Mouse (Mus musculus): Measurements from ENCODE around the gene Ikzf4.

Gene Ikzf4

GRCm38 (mm10) chr10:128645111-128646011, at the start of gene Ikzf4:
TSS of gene Ikzf4 (minus strand) at chr10:128645991.
- DNase-seq: peak; percentile 68

DNA sequence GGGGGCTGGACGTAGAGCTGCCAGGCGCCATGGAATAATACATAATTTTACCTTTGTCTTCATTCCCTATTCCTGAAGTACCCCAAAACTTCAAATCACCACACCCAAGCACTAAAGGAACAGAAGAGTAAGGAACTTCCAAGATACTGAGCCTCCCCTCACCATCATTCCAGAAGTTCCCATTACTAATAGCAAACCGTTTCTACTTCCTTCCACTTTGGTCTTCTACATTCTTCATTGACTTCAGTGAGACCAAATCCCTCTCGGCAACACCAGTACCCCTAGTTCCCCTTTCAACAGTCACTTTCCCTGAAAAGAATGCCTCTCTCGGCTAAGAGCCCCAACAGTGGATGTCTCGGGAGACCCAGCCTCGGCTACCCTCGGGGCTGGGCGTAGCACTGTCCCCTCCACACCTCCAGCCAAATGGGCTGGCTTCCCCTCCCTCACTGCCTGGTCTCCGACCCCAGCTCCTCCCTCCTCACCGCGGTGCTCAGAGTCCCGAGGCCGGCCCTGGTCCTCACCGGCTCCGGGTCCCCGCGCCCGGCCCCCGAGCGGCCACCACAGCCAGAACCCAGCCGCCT, 49.7 kb upstream of the Ikzf4 start:
- no peak for DNase-seq

DNA sequence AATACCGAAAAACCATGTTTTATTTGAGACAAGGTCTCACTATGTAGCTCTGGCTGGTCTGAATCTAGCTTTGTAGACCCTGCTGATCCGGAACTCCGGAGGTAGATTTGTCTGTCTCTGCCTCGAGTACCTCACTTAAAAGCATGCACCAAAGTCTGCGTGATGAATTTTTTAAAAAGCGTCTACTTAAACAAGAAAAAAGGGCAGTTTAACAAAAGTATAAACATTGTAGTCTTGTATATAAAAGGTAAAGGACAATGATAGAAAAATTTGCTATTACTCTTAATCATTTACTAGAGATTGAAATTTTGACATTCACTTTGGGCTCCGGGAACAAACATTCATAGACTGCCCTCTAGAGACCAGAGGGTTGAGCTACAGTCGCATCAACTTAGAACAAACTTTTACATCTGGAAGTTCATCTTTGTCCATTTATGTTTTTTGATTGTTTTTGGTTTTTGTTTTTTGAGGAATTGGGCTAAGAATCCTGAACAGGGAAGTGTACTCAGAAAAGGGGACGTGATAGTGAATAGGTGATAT, 28.7 kb upstream of the Ikzf4 start:
- peak; percentile 30 for DNase-seq

GRCm38 (mm10) chr10:128673763-128674468, 28.1 kb upstream of the Ikzf4 start, which contains the start of gene Suox:
TSS of gene Suox (minus strand) at chr10:128674073.
- peak; percentile 91 for DNase-seq

DNA sequence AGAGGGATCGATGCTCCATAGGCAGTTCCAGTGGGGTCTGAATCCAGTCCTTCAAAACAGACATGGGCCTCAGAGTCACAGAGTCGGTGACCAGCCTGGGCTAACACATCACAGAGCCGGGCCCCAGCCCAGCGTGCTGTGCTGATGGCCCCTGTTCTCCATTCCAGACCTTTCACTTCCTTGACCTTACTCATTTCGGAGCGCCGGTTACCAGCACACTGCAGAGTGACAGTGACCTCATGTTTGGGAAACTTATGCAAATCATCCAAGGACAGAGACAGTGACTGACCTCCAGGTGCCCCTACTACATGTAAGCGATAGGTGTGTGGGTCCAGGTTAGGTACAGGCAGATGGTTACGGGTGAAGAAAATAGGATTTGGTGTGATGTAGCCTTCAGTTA, 25.4 kb upstream of the Ikzf4 start:
- no peak for DNase-seq

GRCm38 (mm10) chr10:128668790-128669672, 23.2 kb upstream of the Ikzf4 start:
- DNase-seq: peak; percentile 84

GRCm38 (mm10) chr10:128665806-128666205, 20.0 kb upstream of the Ikzf4 start:
- DNase-seq: no peak

- DNase-seq: no peak
These were observed 19.5 kb upstream of the Ikzf4 start for GRCm38 (mm10) chr10:128665307-128665706.

GRCm38 (mm10) chr10:128664808-128665207, 19.0 kb upstream of the Ikzf4 start:
- DNase-seq: no peak

DNA sequence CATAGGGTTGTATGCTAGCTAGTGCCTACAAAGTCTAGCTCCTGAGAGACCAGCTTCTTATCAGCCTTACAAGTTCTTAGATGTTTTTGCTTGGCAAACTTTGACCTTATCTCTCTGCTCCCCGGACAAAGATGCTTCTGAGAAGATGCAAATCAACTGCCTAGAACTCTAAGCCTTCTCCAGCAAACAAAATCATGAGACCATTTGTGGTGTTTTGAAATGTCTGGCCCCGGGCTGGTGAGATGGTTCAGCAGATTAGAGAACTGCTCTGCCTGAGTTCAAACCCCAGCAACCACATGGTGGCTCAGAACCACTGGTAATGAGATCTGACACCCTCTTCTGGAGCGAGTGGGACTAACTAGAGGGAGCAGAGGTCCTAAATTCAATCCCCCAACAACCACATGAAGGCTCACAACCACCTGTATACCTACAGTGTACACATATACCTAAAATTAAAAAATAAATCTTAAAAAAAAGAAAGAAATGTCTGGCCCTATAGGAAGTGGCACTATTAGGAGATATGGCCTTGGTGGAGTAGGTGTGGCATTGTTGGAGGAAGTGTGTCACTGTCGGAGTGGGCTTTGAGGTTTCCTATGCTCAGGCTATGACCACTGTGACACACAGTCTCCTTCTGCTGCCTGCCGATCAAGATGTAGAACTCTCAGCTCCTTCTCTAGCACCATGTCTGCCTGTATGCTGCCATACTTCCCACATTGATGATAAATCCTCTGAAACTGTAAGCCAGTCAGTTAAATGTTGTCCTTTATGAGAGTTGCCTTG, 17.8 kb upstream of the Ikzf4 start:
- no peak for DNase-seq

DNA sequence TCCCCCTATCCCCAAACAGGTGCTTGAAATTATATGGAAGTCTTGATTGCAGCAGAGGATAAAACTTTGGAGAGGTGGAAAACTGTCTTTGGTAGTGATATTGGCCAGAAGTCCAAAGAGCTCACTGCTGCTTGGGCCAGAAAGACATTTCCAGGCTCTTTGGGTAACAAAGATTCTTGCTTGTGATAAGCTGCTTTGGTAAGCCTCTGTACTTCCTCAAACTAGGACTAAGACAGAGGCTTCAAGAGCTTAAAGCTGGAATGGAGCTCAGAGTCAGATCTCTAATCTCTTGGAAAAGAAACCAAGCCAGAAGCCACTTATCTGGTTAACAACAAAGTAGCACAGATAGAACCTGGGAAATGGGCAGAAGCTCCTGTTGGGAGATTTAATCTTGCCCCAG, 16.7 kb upstream of the Ikzf4 start:
- DNase-seq: no peak

- no peak for DNase-seq
These were observed 13.7 kb upstream of the Ikzf4 start for GRCm38 (mm10) chr10:128659490-128659889.

DNA sequence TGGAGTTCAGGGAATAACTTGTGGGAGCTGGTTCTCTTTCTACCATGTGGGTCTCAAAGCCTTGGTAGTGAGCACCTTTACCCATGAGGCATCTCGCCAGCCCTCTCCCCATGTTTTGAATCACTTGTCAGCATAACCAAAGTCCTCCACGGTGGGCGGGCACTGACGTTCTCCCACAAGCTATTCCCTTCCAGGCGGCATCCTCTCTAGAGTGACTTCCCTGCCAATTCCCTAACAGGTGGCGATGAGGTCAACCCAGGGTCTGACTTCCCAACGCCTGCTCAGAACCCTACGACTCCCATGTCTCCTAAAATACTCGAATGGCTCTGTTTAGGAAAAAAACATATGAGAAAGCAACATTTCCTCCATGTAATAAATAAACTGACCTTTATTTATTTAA, 12.1 kb upstream of the Ikzf4 start:
- DNase-seq: no peak

DNA sequence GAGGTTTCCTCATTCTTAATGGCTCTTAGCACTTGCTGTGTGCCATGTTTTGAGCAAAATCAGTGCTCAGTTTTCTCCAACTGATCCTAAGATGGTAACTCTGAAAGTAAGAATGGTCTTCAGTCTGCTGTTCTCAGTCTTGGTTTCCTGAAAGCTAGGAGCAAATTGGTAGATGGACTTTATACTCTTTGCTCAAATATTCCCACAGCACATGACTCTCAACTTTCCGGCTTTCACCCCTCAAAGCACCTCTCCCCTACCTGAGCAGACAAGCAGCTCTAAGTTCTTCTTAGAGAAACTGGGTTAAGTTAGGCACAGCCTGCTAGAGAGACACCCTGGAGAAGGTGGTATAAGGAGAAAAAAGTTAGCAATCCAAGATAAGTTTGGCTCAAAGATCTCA, 10.9 kb upstream of the Ikzf4 start:
- DNase-seq: no peak

GRCm38 (mm10) chr10:128655254-128655653, 9.5 kb upstream of the Ikzf4 start:
- DNase-seq: no peak

DNA sequence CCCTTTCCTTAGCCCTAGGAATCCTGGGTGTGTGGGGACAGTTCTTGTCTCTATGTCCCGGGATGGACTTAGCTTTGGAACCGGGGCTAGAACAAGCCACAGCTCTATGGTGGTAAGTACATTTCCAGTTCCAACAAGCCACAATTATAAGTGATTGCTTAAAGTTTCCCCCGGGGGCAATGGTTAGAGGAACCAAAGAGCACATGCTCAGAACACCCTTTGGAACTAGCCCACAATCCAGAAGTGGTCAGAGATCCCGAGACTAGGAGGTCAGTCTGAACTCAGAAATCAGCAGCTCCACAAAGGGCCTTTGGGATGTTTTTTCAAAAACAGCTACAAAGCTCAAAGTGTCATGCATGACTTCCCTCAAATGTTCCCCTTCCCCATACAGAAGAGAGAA, 8.1 kb upstream of the Ikzf4 start:
- DNase-seq: no peak

DNA sequence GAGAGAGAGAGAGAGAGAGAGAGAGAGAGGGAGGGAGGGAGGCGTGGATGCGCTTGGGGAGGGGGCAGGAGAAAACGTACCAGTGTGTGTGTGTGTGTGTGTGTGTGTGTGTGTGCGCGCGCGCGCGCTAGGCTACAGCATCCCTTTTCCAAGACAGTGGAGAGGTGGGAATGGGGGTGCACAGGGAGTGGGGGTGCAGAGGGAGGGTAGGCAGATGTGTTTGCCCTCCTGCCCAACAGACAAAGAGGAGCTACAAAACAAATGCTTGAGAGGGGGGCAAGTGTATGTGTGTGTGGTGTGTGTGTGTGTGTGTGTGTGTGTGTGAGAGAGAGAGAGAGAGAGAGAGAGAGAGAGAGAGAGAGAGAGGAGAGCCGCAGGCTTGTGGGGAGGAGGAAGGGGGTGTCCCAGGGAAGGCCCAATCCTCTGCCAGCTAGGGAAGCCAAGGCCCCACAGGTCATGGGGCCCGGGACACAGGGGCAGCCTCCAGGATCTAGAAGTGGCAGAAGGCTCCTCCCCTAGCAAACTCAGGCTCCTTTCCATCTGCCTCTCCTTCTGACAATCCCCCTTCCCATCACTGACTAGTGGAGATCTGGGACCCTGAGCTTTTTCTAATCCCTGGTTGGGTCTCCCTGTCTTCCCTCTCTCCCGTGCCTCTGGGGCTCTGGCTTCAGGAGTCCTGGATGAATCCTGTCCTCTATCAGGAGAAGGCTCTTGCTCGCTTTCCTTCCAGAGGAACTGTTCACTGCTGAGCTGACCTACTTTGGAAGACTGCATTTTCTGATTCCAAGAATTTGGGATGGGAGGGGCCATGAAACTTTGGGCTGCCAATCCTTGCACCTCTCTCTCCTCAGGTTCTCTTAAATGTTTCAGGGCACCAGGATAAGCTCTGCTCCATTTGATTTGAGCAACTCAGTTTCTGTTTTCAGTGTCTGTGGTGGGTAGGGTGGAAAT, 623 bp upstream of the Ikzf4 start:
- peak; percentile 59 for DNase-seq

GRCm38 (mm10) chr10:128642749-128643148, 3.0 kb downstream of the Ikzf4 start:
- DNase-seq: no peak

DNA sequence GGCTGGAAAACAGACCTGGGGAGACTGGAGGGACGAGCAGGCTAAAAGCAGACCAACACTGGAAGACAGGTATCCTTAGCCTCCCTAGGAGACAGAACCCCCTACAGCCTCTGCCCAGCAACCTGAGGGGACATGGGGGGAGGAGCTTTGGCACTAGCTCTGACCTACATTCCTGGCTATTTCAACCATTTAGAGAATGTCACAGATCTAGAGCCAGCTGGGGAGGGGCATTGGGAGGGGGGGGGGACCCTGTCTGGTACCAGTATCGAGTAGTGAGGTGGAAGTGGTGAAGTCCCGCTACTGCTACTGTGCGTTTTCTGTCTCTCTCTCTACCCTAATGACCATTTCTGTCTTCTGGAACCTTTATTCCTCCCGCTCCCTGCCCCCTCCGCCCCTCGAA, 3.9 kb downstream of the Ikzf4 start:
- no peak for DNase-seq

GRCm38 (mm10) chr10:128640891-128641290, 4.9 kb downstream of the Ikzf4 start:
- DNase-seq: no peak

Data from thymus, postnatal 4 days (tissue).